In the genomic region with DNA sequence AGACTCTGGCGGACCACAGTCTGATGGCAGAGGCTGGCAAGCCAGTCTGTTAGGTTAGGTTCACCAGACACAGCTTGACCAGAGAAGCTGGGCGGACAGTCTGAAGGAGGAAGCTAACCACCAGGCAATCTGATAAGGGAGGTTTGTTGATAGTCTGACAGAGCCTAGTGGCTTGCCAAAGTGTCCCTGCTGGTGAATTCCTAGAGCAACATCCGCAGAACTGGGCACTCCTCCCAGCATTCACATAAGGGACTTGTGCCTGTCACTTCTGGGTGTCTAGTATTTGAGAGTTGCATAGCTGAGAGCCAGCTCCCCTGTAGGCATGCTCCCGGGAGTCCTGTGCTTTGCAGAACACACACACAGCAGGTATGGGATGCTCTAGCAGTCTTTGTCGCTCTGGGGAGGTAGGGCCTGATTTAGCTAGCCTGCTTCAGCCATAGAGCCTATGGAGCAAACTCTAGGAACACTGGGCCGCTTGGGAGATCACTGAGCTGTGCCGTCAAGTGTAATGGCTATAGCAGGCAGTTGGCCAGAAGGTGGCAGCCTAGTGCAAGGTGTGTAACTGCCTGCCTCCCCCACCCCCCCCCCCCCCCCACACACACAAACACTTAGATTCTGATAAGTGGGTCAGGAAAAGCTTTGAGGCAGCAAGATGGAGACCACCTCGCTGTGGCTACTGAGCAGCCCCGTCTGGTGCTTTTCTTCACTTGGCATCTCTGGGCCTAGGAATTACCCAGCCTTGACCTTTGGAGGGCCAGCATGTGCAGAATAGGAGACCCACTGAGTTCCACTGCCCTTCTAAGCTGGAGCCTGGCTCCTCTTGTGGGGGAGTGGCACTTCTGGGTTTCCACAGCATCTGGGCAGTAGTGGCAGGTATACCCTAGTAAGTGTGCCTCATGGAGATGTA, we compare ENCODE assay signal across 8 mouse cellular contexts. TPM values are rescaled to one million over a fixed set of nuclear protein-coding genes. Genes with fewer than 3 reads are reported as not detected.
DNase-seq lines count a peak whose midpoint lies in the region; ATAC-seq and TF ChIP-seq lines count a peak whose summit lies in the region.

No protein-coding gene starts in this region.

- H3K27ac ChIP-seq in hindbrain, postnatal 0 days = no peak overlapping the region
- H3K27ac ChIP-seq in hindbrain, embryonic 11.5 days (ENCODE audit: low read depth, low read length) = no peak overlapping the region
- no peak overlapping the region for H3K27ac ChIP-seq in spleen, adult 2 months (ENCODE audit: insufficient read depth, low read length)
- H3K27ac ChIP-seq in forebrain, embryonic 16.5 days (ENCODE audit: low read length) = no peak overlapping the region

- WGBS in hindbrain, postnatal 0 days = 39% methylated on average over 9 of the region's 9 CpGs
- 49% methylated on average over 9 of the region's 9 CpGs for WGBS in hindbrain, embryonic 11.5 days
- 55% methylated on average over 9 of the region's 9 CpGs for WGBS in spleen, adult 2 months
- 44% methylated on average over 9 of the region's 9 CpGs for WGBS in forebrain, embryonic 16.5 days

- no peaks in the 10 kb centered on the region for H3K27me3 ChIP-seq in hindbrain, postnatal 0 days (ENCODE audit: insufficient read depth, low read length)
- H3K27me3 ChIP-seq in hindbrain, embryonic 11.5 days (ENCODE audit: control insufficient read depth, insufficient read depth, low read length) = no peaks in the 10 kb centered on the region
- peaks cover 9% of the 10 kb centered on the region for H3K27me3 ChIP-seq in E14TG2a.4 (ENCODE audit: insufficient read depth, low read length)
- no peaks in the 10 kb centered on the region for H3K27me3 ChIP-seq in spleen, adult 2 months (ENCODE audit: control insufficient read depth, insufficient read depth, low read length)
- no peaks in the 10 kb centered on the region for H3K27me3 ChIP-seq in forebrain, embryonic 16.5 days (replicated peaks; ENCODE audit: control insufficient read depth, insufficient read depth, low read length)

- ATAC-seq in hindbrain, postnatal 0 days = peak; percentile 38; the same call in 1 of the 2 replicates
- no peak for ATAC-seq in hindbrain, embryonic 11.5 days (ENCODE audit: low FRiP score)
- no peak; the same call in 1 of the 2 replicates for ATAC-seq in forebrain, embryonic 16.5 days

- peak; percentile 74 for DNase-seq in hindbrain, postnatal 0 days (ENCODE audit: low spot score)
- no peak for DNase-seq in hindbrain, embryonic 11.5 days (ENCODE audit: low spot score)
- peak; percentile 57 for DNase-seq in adrenal gland, postnatal 25 days
- DNase-seq in heart, postnatal 4 days = peak; percentile 73
- peak; percentile 66 to 73 for DNase-seq in lung, adult 18-20 months
- peak in 1 of 2 experiments; percentile 64 for DNase-seq in spleen, adult 2 months (ENCODE audit: low read depth in 1 of 2, low spot score in 2 of 2)

- no peaks in the 10 kb centered on the region for H3K36me3 ChIP-seq in hindbrain, postnatal 0 days (ENCODE audit: insufficient read depth, low read length)
- H3K36me3 ChIP-seq in hindbrain, embryonic 11.5 days (ENCODE audit: control insufficient read depth, insufficient read depth, low read length) = no peaks in the 10 kb centered on the region
- peaks cover 4% of the 10 kb centered on the region; the same call in 1 of the 2 replicates for H3K36me3 ChIP-seq in E14TG2a.4 (ENCODE audit: insufficient read depth, low read length)
- H3K36me3 ChIP-seq in spleen, adult 2 months (ENCODE audit: control insufficient read depth, insufficient read depth, low read length) = no peaks in the 10 kb centered on the region
- no peaks in the 10 kb centered on the region for H3K36me3 ChIP-seq in forebrain, embryonic 16.5 days (ENCODE audit: control insufficient read depth, insufficient read depth)

- no peak overlapping the region for H3K9ac ChIP-seq in hindbrain, postnatal 0 days (replicated peaks; ENCODE audit: low read length)
- no peak overlapping the region for H3K9ac ChIP-seq in hindbrain, embryonic 11.5 days (ENCODE audit: low read depth, low read length)
- no peak overlapping the region for H3K9ac ChIP-seq in forebrain, embryonic 16.5 days (replicated peaks; ENCODE audit: low read depth, low read length)

- no peaks in the 10 kb centered on the region for H3K9me3 ChIP-seq in hindbrain, postnatal 0 days (ENCODE audit: low read length)
- no peaks in the 10 kb centered on the region for H3K9me3 ChIP-seq in hindbrain, embryonic 11.5 days (ENCODE audit: control insufficient read depth, low read length)
- no peaks in the 10 kb centered on the region for H3K9me3 ChIP-seq in E14TG2a.4 (ENCODE audit: low read length)
- H3K9me3 ChIP-seq in forebrain, embryonic 16.5 days (ENCODE audit: control insufficient read depth, low read length) = no peaks in the 10 kb centered on the region

- peaks cover 4% of the 10 kb centered on the region for H3K4me1 ChIP-seq in hindbrain, postnatal 0 days (ENCODE audit: insufficient read depth, low read length)
- no peaks in the 10 kb centered on the region for H3K4me1 ChIP-seq in hindbrain, embryonic 11.5 days (replicated peaks; ENCODE audit: control insufficient read depth, insufficient read depth, low read length)
- H3K4me1 ChIP-seq in E14TG2a.4 (replicated peaks; ENCODE audit: low read depth, low read length) = peaks cover 94% of the 10 kb centered on the region
- H3K4me1 ChIP-seq in spleen, adult 2 months (ENCODE audit: control insufficient read depth, insufficient read depth, insufficient read length) = no peaks in the 10 kb centered on the region
- peaks cover 8% of the 10 kb centered on the region; the same call in 1 of the 2 replicates for H3K4me1 ChIP-seq in forebrain, embryonic 16.5 days (replicated peaks; ENCODE audit: control insufficient read depth, insufficient read depth, low read length)

- TF ChIP-seq CTCF in hindbrain, postnatal 0 days (IDR thresholded peaks at IDR 0.05; ENCODE audit: low read depth) = peak; percentile 57
- 0 out of 2 replicates have a peak, but pooled peaks have one; percentile 15 for TF ChIP-seq CTCF in E14TG2a.4 (conservative IDR thresholded peaks at IDR 0.05; ENCODE audit: low read length)
- TF ChIP-seq CTCF in spleen, adult 2 months (IDR thresholded peaks at IDR 0.05; ENCODE audit: extremely low read depth, insufficient read depth, insufficient read length, insufficient replicate concordance) = peak; percentile 58; the same call in 1 of the 2 replicates

- TF ChIP-seq POLR2A in spleen, adult 2 months (IDR thresholded peaks at IDR 0.05; ENCODE audit: low read depth, low read length) = no peak

- no peak overlapping the region for H3K4me2 ChIP-seq in hindbrain, postnatal 0 days (ENCODE audit: low read depth, low read length)
- H3K4me2 ChIP-seq in hindbrain, embryonic 11.5 days (replicated peaks; ENCODE audit: low read depth, low read length) = no peak overlapping the region
- H3K4me2 ChIP-seq in forebrain, embryonic 16.5 days (ENCODE audit: low read length) = no peak overlapping the region

- H3K4me3 ChIP-seq in hindbrain, postnatal 0 days (ENCODE audit: low read length) = no peak overlapping the region
- no peak overlapping the region for H3K4me3 ChIP-seq in hindbrain, embryonic 11.5 days (ENCODE audit: low read depth, low read length)
- H3K4me3 ChIP-seq in E14TG2a.4 (replicated peaks; ENCODE audit: low read length) = no peak overlapping the region
- no peak overlapping the region for H3K4me3 ChIP-seq in spleen, adult 2 months (ENCODE audit: extremely low read depth, insufficient read depth, insufficient read length)
- no peak overlapping the region for H3K4me3 ChIP-seq in forebrain, embryonic 16.5 days (replicated peaks; ENCODE audit: low read length)

RNA-seq across cellular contexts. Expression of a gene that starts 2.2 kb away (rescaled TPM):
- 25.5 and 34.2 TPM in 2 replicates for total RNA-seq in hindbrain, postnatal 0 days (2014; rRNA removed)
- 33.2 and 36.6 TPM in 2 replicates for polyA plus RNA-seq in hindbrain, postnatal 0 days (2015; fragmentation: Nextera tagmentation; extraction: Ambion mirVana)
- polyA plus RNA-seq in hindbrain, embryonic 11.5 days (2014; fragmentation: Nextera tagmentation; extraction: Ambion mirVana) = 12.1 and 13.9 TPM in 2 replicates
- 3.7 and 5.0 TPM in 2 replicates for total RNA-seq in adrenal gland, postnatal 25 days (2021)
- 10 to 100 TPM; 11.6 to 12.3 TPM for total RNA-seq in heart, postnatal 4 days (2021)
- polyA plus RNA-seq in spleen, adult 2 months (2012; rRNA removed) = 54.6 and 77.8 TPM in 2 replicates
- 11.1 and 16.4 TPM in 2 replicates for polyA plus RNA-seq in forebrain, embryonic 16.5 days (2015; fragmentation: Nextera tagmentation; extraction: Ambion mirVana)

RNA-seq across cellular contexts. Expression of a gene that starts 48.2 kb away (rescaled TPM):
- 0.26 and 1.0 TPM in 2 replicates for total RNA-seq in hindbrain, postnatal 0 days (2014; rRNA removed)
- 0.72 and 0.80 TPM in 2 replicates for polyA plus RNA-seq in hindbrain, postnatal 0 days (2015; fragmentation: Nextera tagmentation; extraction: Ambion mirVana)
- polyA plus RNA-seq in hindbrain, embryonic 11.5 days (2014; fragmentation: Nextera tagmentation; extraction: Ambion mirVana) = 2.3 and 2.9 TPM in 2 replicates
- 0.76 TPM in 1 of 2 replicates, not detected in the other for total RNA-seq in adrenal gland, postnatal 25 days (2021)
- total RNA-seq in heart, postnatal 4 days (2021) = 1 to 10 TPM; 3.8 to 4.0 TPM
- 0.72 and 1.00 TPM in 2 replicates for polyA plus RNA-seq in spleen, adult 2 months (2012; rRNA removed)
- polyA plus RNA-seq in forebrain, embryonic 16.5 days (2015; fragmentation: Nextera tagmentation; extraction: Ambion mirVana) = 0.39 and 0.53 TPM in 2 replicates
